Mouse (Mus musculus): ENCODE results near the gene C1qtnf6.

Gene C1qtnf6

DNA sequence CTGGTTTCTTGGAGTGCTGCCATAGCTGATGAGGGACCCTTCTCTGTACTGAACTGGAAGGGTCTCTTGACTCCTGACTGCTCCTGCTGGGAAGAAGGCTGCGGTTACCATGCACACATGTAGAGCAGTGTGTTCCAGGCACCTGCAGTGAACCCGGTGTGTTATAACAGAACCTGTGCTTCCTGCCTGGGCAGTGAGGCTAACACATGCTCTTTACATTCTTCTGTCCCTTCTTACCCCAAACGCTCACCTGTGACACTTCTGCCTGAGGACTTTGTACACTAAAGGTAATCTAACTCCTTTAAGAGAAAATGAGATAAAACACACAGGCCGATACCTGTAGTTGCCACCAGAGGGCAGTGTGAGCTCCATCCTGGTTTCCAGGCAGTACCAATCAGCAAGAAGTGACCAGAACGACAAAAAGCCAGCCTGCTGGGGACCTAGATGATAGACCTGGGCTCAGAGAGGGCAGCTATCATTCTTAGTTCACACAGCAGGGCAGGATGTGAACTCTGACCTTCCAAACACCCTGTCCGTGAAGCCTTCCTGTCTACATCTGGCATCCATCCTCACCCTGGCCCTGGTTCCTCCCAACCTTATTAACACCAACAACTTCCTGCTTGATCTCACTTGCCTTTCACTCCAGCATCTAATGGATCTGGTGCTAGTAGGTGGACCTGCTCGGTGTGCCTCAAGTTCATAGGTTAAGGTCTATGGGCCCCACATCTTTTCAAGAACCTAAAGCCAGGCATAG is 16.6 kb downstream of the C1qtnf6 start:
- peak; percentile 82 for DNase-seq

DNA sequence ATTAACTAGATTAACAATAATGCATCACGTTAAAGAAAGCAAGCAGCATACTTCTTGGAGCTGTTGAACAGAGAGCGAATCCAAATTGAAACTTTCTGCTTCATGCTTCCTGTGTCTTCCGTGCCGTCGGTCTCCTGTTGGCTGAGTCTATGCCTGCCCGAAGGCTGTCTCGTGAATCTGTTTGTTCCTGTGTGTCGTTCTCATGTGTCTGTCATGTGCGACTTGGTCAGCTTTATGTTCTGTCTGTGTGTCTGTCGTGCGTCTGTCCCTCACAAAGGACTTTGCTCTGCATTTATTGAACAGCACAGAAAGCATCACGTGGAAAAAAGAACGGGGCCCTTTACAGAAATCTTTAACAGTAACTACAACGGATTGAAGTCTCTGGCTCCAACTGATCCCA is 18.2 kb downstream of the C1qtnf6 start:
- no peak for DNase-seq

DNA sequence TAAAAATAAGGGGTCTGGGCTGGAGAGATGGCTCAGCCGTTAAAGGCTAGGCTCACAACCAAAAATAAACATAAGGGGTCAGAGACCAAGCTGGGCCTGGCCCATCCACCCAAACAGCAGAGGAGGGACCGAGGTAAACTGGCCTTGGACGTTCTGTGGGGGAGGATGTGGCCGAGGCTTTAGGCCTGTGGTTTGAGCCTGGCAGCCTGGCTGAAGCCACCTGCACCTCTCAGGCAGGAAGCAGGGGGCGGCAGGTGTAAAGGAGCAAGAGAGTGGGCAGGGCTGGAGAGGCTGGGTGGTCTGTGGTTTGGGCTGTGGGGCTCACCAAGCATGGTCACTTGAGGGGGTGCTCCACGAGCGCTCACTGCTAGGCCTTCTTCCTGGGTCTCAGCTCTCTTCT is 19.3 kb downstream of the C1qtnf6 start:
- DNase-seq = no peak

DNA sequence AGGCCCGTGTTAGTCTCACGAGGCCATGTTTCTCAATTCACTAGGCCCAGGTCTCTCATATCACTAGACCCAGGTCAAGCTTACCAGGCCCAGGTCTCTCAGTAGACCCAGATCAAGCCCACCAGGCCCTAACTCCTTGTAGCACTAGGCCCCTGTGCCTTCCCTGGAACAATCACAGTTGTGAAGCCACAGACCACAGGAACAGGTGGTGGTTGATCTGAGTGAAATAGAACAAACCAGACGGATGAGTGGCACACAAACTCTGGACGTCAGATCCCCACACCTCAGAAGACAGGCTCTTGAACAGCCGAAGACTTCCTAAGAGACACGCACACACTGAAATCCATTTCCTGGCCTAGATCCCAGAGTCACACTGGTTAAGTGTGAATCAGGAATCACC is 20.5 kb downstream of the C1qtnf6 start:
- DNase-seq = no peak

DNA sequence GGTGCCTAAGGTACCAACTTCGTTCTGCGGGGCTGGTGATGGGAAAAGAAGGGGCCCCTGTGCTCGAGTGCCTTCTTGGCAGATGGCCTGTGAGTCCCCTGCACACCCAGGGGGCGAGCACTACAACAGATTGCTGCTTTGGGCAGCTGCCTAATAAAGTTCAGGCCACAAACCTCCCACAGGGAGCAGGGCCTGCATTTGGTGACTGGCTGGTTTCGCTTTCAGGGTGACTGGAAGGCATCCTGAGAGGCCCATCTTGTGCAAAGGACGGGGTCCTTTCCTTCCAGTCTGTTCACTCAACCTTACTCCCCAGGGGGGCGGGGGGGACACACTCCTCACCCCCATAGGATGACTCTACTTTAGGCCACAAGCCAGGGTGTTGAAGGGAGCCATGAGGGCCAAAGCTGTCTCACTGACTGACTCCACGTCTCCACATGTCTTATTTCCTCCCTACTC is 21.1 kb downstream of the C1qtnf6 start:
- DNase-seq = no peak

DNA sequence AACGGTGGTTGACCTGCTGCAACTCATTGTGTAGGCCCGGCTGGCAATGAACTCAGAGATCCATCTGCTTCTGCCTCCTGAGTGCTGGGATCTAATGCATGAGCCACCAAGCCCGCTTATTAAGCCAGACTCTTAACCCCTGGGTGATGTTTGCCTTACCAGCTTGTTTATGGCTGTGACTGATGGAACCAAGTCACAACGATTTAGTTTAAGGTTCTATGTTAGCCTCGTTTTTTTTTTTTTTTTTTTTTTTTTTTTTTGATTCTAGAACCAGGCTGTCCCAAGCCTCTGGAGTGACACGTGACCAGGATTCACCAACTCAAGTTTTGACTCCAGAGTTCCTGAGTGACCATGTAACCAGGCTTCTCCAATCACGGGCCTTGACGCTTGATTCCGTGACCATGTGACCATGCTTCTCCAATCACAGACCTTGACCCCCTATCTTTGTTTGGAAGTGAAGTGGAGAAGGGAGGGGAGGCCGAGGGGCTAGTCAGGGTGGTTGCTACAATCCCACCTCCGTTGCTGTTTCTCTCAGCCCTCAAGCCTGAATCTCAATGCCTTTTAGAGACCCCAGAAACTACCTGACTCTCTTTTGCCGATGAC is 21.8 kb downstream of the C1qtnf6 start:
- no peak for DNase-seq

DNA sequence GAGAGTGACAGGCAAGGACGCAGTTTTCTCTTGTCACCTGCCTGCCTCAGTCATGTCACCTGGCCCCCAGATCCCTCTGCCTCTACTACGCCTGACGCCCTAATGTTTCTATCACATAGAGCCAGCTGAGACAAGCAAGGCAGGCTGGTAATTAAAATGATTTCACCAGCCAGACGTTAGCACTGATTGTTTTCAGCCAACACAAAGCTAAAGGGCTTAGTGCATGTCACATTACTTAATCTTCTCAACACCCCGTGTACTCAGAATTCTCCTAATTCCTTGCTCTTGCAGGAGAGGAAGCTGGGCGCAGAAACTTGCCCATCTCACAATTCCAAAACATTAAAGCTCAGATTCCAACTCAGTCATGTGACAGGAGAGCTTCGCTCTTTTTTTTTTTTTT is 22.8 kb downstream of the C1qtnf6 start:
- no peak for DNase-seq

DNA sequence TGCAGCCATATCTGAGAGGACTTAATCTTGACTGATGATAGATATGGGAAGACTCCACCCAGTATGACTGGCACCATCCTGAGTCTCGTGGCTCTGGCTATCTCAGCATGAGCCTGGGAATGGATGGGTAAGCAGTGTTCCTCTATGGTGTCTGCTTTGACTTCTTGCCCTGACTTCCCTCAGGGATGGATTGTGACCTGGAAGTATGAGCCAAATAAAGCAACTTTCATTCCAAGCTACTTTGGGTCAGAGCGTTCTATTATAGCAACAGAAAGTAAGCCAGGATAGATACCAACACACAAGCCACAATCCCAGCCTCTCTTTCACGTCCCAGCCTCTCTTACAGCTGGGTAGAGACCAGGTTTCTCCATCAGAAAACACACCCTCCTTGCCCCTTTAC is 25.7 kb downstream of the C1qtnf6 start:
- DNase-seq = no peak

DNA sequence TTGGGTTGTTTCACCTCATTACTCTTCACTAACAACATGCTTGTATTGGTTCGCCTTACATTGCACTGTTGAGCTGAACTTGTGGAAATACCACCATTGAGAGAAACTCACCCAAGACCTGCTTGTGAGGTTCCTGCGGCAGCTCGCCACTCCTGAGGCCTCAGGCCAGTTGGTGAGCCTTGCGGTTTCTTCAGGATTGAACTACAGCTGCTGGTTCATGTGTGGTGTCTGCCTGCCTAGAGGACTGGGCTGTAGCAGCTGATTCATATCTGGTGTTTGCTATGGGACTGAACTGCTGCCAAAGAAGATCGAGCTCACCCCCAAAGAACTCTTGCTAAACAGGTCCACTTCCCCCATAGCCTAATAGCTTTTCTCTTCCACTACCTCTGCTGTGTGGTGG is 26.4 kb downstream of the C1qtnf6 start:
- DNase-seq = no peak

DNA sequence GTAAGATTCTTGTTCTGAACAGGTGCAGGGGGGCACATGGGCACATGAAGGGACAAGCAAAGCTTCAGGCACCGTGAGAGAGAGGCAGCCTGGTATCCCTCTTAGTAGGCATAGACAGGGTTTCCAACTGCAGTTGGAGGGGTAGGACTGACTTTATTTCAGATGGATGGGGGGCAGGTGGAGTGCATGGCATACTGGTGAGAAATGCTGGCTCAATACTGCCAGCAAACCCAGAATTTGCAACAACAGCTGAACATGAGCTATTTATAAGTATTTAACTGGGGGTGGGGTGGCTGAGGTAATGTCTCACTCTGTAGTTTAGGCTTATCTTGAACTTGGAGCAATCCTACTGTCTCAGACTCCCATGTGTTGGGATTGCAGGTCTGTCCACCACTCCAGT is 27.2 kb downstream of the C1qtnf6 start:
- DNase-seq = no peak

DNA sequence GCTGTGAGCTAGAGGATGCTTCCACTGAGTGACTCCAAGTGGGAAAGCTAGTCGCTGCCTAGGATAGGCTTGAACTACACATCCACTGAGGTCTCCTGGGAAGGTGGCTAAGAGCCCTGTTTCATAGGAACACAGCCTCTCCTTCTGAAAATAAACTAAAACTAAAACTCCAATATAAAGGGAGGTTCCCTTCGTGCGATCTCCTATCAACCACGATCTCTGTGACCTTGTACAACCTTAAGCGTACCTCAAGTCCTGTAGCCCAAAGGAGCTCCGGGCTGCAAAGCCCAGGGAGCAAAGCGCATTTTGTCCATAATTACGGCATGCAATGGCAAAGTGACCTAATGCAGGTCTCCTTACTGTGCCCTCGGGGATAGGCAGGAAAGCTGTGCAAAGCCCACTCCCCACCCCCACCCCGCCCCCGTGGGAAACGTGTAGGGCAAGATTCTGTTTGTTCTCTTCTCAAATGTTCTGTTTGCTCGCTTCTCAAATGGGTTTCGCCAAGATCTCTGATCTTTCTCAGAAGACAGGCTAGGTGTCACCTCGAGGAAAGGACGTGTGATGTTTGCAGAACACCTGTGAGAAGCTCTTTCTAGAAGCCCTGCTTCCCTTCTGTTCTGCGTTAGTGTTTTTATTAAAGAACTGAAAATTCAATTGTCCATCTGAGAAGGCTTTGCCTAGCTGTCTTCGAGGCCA is 28.6 kb downstream of the C1qtnf6 start:
- DNase-seq = no peak

DNA sequence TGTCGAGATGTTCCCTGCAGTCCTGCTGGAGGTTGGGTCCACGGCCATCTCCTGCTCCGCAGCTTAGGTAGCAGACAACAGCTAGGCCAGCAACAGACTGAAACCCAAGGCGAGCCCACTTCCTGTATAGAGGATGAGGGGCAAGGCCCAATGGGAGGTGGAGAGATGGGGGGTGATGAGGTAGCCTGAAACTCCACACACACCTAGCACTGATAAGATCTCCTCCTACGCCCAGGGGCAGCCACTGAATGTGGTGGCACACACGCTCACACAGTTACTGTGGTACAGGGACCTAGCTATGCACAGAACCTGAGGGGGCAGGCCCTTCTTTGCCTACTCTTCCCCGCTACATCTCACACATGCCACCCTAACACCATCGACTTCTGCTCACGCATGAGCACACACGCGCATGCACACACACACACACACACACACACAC is 36.2 kb downstream of the C1qtnf6 start, which contains the start of gene Il2rb:
Il2rb (minus strand) TSS at position 304 of the 439 bp plus-strand sequence.
- DNase-seq = no peak

DNA sequence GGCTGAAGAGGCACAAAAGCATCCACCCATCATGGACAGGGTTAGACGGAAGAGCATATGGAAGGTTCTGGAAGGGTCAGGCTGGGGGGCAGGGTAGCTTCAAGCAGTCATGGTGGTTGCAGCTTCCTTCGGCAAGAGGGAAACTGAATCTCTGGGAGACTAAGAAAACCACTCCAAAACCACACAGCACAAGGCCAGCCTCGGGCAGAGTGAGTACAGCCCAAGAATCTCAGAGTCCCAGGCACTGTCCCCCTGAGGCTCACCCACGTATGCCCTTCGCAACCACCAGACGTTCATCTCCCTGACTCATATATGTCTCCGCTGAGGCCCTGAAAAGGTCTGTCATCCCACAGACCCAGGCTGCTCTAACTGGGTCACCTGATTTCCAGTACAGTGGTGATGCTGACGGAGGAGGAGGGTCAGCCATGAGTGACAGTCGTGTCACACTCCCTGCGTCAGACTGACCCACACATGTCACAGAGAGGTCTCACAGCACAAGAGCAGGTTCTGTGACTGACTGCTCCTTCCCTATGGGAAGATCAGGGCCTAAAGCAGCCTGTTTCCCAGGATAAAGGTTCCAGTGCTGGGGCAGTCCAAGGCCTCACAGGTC is 37.7 kb downstream of the C1qtnf6 start:
- DNase-seq = no peak

DNA sequence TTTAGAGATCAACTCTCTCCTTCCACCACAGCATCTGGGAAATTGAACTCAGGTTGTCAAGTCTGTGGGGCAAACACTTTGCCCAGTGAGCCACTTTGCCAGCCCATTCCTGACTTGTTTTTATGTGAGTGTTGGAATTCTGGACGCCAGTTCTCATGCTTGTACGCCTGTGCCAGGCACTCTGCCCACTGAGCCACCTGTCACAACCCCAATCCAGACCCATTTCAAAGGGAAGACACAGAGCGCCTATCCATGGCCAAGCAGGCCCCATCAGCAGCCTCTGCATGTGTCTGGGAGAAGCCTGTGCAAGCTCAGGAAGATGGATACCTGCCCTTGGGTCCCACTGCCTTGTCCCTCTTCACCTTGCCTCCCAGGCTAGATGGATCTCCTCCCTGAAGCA is 39.9 kb downstream of the C1qtnf6 start:
- DNase-seq = no peak

DNA sequence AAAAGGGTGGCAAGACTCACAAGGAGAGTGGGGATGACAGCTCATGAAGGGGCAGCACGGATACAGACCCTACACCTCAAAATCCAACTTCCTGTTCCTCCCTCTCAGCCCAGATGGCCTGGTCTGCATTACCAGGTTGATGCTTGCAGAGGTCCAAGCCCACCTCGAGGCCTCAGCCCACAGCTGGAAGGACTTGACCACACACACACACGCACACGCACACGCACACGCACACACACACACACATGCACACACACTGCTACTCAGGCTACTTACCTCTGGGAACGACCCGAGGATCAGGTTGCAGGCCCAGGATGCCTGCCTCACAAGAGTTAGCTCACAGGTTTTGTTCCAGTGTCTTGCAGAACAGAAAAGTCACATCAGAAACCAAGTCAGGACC is 41.3 kb downstream of the C1qtnf6 start:
- DNase-seq = no peak

DNA sequence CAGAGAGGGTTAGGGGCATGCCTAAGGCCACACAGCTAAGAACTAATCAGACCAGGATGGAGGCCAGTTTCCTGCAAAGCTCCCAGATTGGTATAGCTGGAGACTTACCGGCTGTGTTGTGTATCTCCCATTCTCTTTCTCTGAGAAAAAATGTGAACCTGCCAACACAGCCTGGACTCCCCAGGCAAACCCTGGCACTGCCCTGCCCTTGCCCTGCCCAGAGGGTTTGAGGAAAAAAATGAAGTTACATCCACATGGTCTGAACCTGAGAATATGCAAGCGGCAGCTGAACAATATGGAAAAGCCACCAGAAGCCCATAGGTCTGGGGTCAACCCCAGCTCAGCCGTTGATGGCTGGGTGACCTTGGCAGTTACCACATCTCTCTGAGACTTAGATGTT is 42.0 kb downstream of the C1qtnf6 start:
- DNase-seq = no peak

DNA sequence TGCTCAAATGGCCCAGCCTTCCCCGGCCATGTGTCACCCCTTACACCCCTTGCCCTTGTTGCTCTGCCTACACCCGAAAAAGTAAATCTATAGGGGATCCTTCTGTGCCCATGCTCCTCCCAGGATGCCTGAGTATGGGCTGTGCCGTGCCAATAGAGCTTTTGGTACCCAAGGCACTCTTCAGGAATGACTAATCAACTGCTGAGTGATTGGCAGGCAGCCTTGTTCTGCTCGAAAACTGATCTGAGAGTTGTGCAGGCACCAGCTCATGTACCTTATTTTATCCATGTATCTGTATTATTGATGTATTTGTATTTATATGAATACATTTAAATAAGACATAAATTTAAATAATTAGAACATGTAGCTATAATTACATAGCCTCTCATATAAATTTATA is 44.1 kb downstream of the C1qtnf6 start:
- DNase-seq = no peak

DNA sequence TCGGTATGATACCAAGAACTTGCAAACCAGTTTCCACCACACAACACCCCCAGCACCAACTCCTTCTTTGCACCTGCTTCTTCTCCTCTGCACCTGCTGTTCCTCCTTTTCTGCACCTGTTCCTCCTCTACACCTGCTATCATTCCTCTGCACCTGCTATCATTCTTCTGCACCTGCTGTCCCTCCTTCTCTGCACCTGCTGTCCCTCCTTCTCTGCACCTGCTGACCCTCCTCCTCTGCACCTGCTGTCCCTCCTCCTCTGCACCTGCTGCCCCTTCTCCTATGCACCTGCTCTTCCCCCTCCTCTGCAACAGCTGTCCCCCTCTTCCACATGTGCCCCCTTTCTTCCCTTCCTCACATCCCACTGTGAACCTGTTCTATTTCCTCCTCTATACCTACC is 44.7 kb downstream of the C1qtnf6 start:
- DNase-seq = no peak

DNA sequence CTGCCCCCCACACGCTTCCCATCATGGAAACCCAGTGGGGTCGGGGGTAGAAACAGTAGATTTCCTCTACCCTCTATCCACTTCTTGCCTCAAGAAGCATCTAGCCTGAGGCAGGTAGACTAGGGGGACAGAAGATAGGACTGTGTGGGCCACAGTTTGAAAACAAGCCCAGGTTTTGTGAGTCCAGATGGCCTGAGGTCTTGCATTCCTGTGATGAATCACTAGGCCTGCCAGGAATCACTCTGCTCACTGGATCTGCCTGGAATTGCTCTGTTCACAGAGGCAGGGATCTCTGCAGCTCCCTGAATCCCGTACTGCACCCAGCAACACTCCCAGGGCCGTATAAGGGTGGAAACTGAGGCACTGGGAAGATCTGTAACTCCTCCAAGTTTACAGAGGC is 47.9 kb downstream of the C1qtnf6 start:
- no peak for DNase-seq

DNA sequence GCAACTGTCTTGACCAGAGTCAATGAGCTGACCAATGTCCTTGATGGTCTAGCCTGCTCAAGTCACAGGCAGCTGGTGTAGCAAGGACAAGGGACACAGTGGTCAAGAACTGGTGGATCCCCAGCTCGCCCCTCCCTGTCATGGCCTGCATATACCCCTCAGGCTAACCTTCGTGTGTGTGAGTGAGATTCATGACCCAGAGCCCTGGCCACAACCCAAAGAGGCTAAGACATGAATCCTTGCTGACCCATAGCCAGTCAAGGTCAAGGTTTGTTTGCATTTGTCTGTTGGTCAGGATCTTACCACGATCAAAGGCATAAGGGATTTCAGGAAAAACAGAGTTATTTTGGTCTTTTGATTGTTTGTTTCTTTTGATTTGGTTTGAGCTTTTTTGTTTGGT is 48.7 kb downstream of the C1qtnf6 start:
- DNase-seq = no peak

DNA sequence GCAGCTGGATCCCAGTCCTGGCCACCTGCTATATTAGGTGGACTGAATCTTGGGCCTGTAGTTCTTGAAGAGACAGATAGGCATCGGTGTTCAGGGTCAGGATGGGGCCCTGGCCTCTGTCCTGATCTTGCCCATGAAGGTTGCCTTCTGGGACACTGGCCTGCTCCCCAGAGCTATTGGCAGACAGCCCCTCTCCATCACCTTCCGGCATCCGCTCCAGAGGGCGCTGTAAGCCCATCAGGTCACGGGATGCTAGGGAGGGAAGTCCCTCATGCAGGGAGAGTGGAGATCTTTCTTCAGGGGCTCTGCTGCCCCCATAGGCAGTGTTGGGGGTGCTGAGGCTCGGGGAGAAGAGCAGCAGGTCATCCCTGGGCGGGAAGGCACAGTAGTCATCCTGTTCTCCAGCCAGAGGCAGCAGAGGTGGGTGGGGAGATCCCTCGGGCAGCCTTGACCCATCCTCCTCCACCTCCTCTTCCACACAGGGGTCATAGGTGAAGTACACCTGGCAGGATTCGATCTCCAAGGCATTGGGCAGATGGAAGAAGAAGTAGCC is 49.7 kb downstream of the C1qtnf6 start:
- no peak for DNase-seq

DNA sequence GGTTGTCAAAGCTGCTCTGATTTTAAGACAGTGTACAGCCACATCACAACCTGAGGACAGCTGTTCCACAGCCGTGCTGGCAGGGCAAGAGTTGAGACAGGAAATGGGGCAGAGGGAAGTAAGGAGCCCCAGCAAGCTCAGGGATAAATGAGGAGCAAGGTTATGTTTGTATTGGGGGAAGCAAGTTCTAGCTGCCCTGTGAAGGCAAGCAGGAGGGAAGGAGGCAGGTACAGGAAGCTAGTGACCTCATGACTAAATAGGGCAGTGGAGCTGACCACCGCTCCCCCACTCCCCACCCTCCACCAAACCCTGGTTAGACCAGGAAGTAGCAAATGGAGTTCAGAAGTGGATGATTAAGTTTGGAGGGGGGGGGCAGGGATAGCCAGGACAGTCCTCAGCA is 50.2 kb downstream of the C1qtnf6 start:
- no peak for DNase-seq

DNA sequence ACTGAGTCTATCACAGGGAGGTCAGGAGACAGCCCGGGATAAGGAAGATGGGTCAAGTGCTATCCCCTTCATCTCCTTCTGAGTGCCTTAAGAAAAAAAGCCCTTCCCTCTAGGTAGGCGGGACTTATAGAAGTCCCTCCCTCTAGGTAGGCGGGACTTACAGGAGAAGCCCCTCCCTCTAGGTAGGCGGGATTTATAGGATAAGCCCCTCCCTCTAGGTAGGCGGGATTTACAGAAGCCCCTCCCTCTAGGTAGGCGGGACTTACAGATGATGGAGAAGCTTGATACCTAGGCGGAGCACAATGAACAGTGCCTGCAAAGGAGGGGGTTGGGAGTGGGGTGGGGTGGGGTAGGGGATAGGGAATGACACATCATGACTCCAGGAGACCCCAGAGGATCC is 51.1 kb downstream of the C1qtnf6 start:
- DNase-seq = no peak
